Mouse (Mus musculus): Measurements from ENCODE around the gene Napa.

DNA sequence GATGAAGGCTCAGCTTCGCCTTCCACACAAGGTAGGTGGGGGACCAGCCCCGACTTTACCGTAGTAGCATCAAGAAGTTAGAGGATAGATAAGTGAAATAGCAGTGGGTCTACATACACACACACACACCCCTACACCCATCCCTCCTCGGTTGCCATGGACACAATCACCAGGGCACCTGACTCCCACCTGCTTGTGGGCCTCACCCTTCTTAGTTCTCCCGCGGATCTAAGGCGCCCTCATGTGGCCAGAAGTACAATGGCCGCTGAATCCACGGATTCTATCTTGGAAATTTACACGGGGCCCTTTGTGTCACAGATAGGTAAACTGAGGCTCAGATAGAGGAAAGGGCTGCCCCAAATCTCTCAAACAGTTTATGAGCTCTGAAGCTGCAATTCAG, 55.3 kb downstream of the Napa start:
- TF ChIP-seq GATA1 (IDR thresholded peaks at IDR 0.05; ENCODE audit: borderline replicate concordance, low read length) (no peak), FLI1 (IDR thresholded peaks at IDR 0.05; ENCODE audit: low read length) (no peak)

Measured in megakaryocyte, embryonic 14.5 days (primary cell).